Mouse (Mus musculus): ENCODE measurements around the gene Hmcn1.

GRCm38 (mm10) chr1:150645314-150645713, 347.9 kb downstream of the Hmcn1 start:
- TF ChIP-seq POLR2A (IDR thresholded peaks at IDR 0.05; ENCODE audit: borderline replicate concordance, insufficient read depth, low read length), result no peak
- no peak for TF ChIP-seq CTCF (IDR thresholded peaks at IDR 0.05; ENCODE audit: borderline replicate concordance, insufficient read depth, low read depth, low read length)
